Mouse (Mus musculus): ENCODE results near the gene Actn4. TPM values are rescaled to one million over a fixed set of nuclear protein-coding genes. Genes with fewer than 3 reads are reported as not detected.

The Actn4 gene
- polyA plus RNA-seq, 1 experiment from 2014 or later = 183 TPM

GRCm38 (mm10) chr7:28949298-28949697 is 12.8 kb downstream of the Actn4 start:
- 83% methylated on average over 2 of the region's 2 CpGs for WGBS (ENCODE audit: missing documents)
- no peak overlapping the region for H3K4me3 ChIP-seq (ENCODE audit: inconsistent target)
- H3K79me2 ChIP-seq (ENCODE audit: inconsistent target) = peaks cover 100% of the 10 kb centered on the region
- H3K27ac ChIP-seq = no peak overlapping the region
- H3K36me3 ChIP-seq (ENCODE audit: inconsistent target) = no peaks in the 10 kb centered on the region; the same call in 1 of the 2 replicates

- Histone ChIP-seq H3K4me3 (ENCODE audit: inconsistent target) (no peak overlapping the region), H3K79me2 (ENCODE audit: inconsistent target) (peaks cover 100% of the 10 kb centered on the region), H3K27ac (no peak overlapping the region), H3K36me3 (ENCODE audit: inconsistent target) (no peaks in the 10 kb centered on the region; the same call in 1 of the 2 replicates)
- 95% methylated on average over 7 of the region's 7 CpGs for WGBS (ENCODE audit: missing documents)
Measured at GRCm38 (mm10) chr7:28948746-28949145, 13.4 kb downstream of the Actn4 start.

GRCm38 (mm10) chr7:28946271-28946610 is 15.9 kb downstream of the Actn4 start:
- WGBS (ENCODE audit: missing documents) = 64% methylated on average over 1 of the region's 1 CpGs
- Histone ChIP-seq H3K79me2 (ENCODE audit: inconsistent target) (peaks cover 100% of the 10 kb centered on the region), H3K36me3 (ENCODE audit: inconsistent target) (no peaks in the 10 kb centered on the region; the same call in 1 of the 2 replicates), H3K4me3 (ENCODE audit: inconsistent target) (no peak overlapping the region), H3K27ac (no peak overlapping the region)

DNA sequence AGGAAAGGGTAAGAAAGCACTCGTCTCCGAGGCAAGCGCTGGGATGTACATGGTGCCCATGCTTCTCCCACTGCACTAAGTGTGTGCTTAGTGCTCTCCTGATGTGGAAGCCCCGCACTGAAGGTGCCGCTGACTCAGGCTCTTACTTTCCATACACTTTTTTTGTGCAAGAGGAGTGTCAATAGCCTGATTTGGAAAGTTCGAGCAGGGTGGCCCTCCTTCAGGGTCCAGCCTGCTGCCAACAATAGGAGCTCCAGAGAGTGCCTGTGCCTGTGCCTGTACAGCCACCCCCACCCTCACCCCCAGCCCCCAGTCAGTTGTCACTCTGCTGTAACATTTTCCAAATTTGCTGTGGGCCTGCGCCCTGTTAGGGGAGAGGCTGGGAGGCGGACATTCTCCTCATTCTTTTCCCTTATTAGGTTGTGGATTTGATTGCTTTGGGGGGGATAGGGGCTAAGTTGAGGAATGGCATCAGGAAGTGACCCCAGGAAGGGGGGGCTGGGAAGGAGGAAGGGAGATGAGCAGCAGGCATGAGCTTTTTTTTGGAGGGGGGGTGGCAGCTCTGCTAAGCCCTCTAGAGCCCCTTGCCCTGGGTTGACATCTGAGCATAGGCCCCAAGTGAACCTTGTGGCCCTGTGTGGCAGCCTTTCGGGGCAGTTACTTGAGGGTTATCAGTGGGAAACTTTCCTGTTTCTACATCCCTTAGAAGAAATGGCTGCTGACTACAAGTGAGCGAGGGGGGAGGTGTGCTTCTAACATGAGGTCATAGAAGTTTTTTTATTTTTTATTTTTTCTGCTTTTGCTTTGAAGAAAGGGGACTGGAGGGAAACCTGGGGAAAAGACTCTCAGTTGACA is 16.5 kb downstream of the Actn4 start:
- 78% methylated on average over 10 of the region's 10 CpGs for WGBS (ENCODE audit: missing documents)
- Histone ChIP-seq H3K79me2 (ENCODE audit: inconsistent target) (peaks cover 100% of the 10 kb centered on the region), H3K4me3 (ENCODE audit: inconsistent target) (no peak overlapping the region), H3K27ac (no peak overlapping the region), H3K36me3 (ENCODE audit: inconsistent target) (no peaks in the 10 kb centered on the region; the same call in 1 of the 2 replicates)

GRCm38 (mm10) chr7:28944756-28945415 is 17.3 kb downstream of the Actn4 start:
- Histone ChIP-seq H3K27ac (no peak overlapping the region), H3K4me3 (ENCODE audit: inconsistent target) (no peak overlapping the region), H3K79me2 (ENCODE audit: inconsistent target) (peaks cover 100% of the 10 kb centered on the region), H3K36me3 (ENCODE audit: inconsistent target) (no peaks in the 10 kb centered on the region)
- WGBS (ENCODE audit: missing documents) = 81% methylated on average over 5 of the region's 6 CpGs

GRCm38 (mm10) chr7:28943451-28944180 is 18.5 kb downstream of the Actn4 start:
- Histone ChIP-seq H3K27ac (no peak overlapping the region), H3K4me3 (ENCODE audit: inconsistent target) (no peak overlapping the region), H3K79me2 (ENCODE audit: inconsistent target) (peaks cover 100% of the 10 kb centered on the region), H3K36me3 (ENCODE audit: inconsistent target) (no peaks in the 10 kb centered on the region)
- WGBS (ENCODE audit: missing documents) = 46% methylated on average over 5 of the region's 5 CpGs

GRCm38 (mm10) chr7:28941542-28941941 is 20.6 kb downstream of the Actn4 start:
- no peak overlapping the region for H3K27ac ChIP-seq
- 95% methylated on average over 4 of the region's 4 CpGs for WGBS (ENCODE audit: missing documents)
- H3K79me2 ChIP-seq (ENCODE audit: inconsistent target) = peaks cover 100% of the 10 kb centered on the region
- no peak overlapping the region for H3K4me3 ChIP-seq (ENCODE audit: inconsistent target)
- no peaks in the 10 kb centered on the region for H3K36me3 ChIP-seq (ENCODE audit: inconsistent target)

GRCm38 (mm10) chr7:28941129-28941528 is 21.0 kb downstream of the Actn4 start:
- no peak overlapping the region for H3K4me3 ChIP-seq (ENCODE audit: inconsistent target)
- H3K27ac ChIP-seq = no peak overlapping the region
- no peaks in the 10 kb centered on the region for H3K36me3 ChIP-seq (ENCODE audit: inconsistent target)
- H3K79me2 ChIP-seq (ENCODE audit: inconsistent target) = peaks cover 100% of the 10 kb centered on the region
- WGBS (ENCODE audit: missing documents) = 92% methylated on average over 4 of the region's 4 CpGs

- Histone ChIP-seq H3K4me3 (ENCODE audit: inconsistent target) (no peak overlapping the region), H3K79me2 (ENCODE audit: inconsistent target) (peaks cover 100% of the 10 kb centered on the region), H3K27ac (no peak overlapping the region), H3K36me3 (ENCODE audit: inconsistent target) (no peaks in the 10 kb centered on the region)
- 95% methylated on average over 7 of the region's 7 CpGs for WGBS (ENCODE audit: missing documents)
Measured at GRCm38 (mm10) chr7:28939418-28940183, 22.5 kb downstream of the Actn4 start.

DNA sequence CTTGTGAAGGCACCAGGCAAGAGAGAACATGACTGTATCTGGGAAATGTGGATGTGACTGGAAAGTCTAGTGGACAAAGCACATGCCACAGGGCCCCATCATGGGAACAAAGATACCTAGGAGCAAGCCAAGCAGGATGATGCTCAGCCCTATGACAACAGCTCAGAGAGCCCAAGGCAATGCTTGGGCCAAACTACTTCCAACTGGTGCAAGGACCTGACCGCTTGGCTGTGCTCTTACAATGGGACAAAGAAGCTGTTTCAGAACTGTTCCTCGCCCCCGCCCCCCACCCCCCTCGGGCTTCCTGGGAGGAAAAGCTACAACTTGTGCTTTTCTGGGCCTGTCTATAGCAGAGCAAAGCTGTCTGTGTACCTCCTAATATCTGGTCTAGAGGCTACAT is 23.5 kb downstream of the Actn4 start:
- WGBS (ENCODE audit: missing documents) = 70% methylated on average over 4 of the region's 4 CpGs
- Histone ChIP-seq H3K4me3 (ENCODE audit: inconsistent target) (no peak overlapping the region), H3K36me3 (ENCODE audit: inconsistent target) (no peaks in the 10 kb centered on the region), H3K79me2 (ENCODE audit: inconsistent target) (peaks cover 100% of the 10 kb centered on the region), H3K27ac (no peak overlapping the region)

DNA sequence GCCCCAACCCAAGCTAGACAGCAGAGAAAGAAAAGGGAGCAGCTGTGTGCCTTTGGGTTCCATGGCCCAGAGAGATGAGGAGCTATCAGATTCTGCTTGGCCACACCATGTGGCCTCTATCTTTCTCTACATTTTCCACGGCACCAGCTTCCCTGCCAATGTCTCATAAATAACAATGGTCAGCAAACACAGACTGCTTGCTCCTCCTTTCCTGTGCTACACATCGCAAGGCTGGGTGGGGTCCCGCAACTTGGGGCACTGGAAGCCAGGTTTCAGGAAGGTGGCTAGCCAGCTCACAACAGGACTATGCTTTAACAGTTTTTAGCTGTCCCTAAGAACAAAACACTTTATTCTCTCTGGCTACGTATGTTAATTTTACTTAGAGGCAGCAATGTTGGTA is 25.4 kb downstream of the Actn4 start:
- Histone ChIP-seq H3K79me2 (ENCODE audit: inconsistent target) (peaks cover 100% of the 10 kb centered on the region), H3K27ac (no peak overlapping the region), H3K36me3 (ENCODE audit: inconsistent target) (no peaks in the 10 kb centered on the region), H3K4me3 (ENCODE audit: inconsistent target) (no peak overlapping the region)
- WGBS (ENCODE audit: missing documents) = 89% methylated on average over 4 of the region's 4 CpGs

- Histone ChIP-seq H3K36me3 (ENCODE audit: inconsistent target) (no peaks in the 10 kb centered on the region), H3K27ac (no peak overlapping the region), H3K79me2 (ENCODE audit: inconsistent target) (peaks cover 100% of the 10 kb centered on the region), H3K4me3 (ENCODE audit: inconsistent target) (no peak overlapping the region)
- WGBS (ENCODE audit: missing documents) = 93% methylated on average over 2 of the region's 2 CpGs
Measured at GRCm38 (mm10) chr7:28933825-28934224, 28.3 kb downstream of the Actn4 start.

DNA sequence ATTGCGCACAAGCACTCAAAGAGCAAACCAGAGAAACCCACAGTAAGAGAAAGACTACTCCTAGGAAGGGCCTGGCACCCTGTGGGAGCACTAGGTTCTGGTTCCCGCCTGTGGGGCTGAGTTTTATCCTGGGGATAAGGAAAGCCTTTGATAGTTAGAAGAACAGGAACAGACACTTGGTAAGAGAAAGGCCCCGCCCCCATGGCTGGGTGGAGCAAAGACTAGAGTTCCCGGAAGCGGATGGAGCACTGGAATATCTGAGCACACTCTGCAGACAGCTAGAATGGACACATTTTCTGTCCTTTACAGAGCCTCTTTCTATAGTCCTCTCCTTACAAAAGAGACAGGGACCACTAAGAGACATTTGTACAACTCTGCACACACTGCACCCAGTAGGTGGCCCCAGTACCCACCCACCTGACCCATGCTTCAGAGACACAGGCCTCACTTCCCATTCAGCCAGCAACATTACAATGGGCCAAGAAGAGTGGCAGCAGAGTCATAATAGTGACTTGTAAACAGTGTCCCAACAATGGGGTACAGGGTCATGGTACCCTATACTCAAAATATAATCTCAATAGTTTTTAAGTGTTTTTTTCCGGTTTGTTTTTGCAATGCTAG is 29.6 kb downstream of the Actn4 start:
- H3K4me3 ChIP-seq (ENCODE audit: inconsistent target) = no peak overlapping the region
- peaks cover 100% of the 10 kb centered on the region for H3K79me2 ChIP-seq (ENCODE audit: inconsistent target)
- no peaks in the 10 kb centered on the region for H3K36me3 ChIP-seq (ENCODE audit: inconsistent target)
- WGBS (ENCODE audit: missing documents) = 84% methylated on average over 6 of the region's 6 CpGs
- H3K27ac ChIP-seq = no peak overlapping the region

DNA sequence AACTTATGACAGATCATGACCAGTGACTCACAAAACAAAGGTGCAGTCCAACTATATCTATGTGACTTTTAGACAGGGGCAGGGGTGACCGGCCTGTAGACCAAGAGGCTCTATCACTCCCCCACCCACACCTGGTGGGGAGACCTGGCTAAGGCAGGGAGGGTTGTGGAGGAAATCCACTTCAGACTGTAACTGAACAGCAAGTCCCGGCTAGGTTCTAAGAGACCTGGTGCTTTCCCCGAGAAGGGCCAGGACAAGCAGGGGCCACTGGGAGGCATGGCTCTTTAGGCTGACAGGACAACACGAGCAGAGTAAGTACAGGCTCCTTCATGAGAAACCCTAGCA is 30.5 kb downstream of the Actn4 start:
- H3K79me2 ChIP-seq (ENCODE audit: inconsistent target) = peaks cover 100% of the 10 kb centered on the region
- H3K27ac ChIP-seq = no peak overlapping the region
- 95% methylated on average over 4 of the region's 4 CpGs for WGBS (ENCODE audit: missing documents)
- no peaks in the 10 kb centered on the region for H3K36me3 ChIP-seq (ENCODE audit: inconsistent target)
- no peak overlapping the region for H3K4me3 ChIP-seq (ENCODE audit: inconsistent target)
